Mouse (Mus musculus) lung, adult 2 months (tissue): ENCODE measurements around the gene Eif2d.

Experiments used
- CTCF ChIP-seq: fragments of 200-500 bp; IDR thresholded peaks from 2 replicates; pipeline ENCODE4 v1.5.1; 2011; ENCODE audit warnings: mild to moderate bottlenecking, low read length, control low read depth; ENCODE audit not compliant: insufficient read depth
- POLR2A ChIP-seq: fragments of 200-500 bp; IDR thresholded peaks from 2 replicates; pipeline ENCODE4 v1.6.1; 2011; ENCODE audit warnings: low read depth, mild to moderate bottlenecking, control low read depth, low read length, borderline replicate concordance; ENCODE audit errors: extremely low read depth

DNA sequence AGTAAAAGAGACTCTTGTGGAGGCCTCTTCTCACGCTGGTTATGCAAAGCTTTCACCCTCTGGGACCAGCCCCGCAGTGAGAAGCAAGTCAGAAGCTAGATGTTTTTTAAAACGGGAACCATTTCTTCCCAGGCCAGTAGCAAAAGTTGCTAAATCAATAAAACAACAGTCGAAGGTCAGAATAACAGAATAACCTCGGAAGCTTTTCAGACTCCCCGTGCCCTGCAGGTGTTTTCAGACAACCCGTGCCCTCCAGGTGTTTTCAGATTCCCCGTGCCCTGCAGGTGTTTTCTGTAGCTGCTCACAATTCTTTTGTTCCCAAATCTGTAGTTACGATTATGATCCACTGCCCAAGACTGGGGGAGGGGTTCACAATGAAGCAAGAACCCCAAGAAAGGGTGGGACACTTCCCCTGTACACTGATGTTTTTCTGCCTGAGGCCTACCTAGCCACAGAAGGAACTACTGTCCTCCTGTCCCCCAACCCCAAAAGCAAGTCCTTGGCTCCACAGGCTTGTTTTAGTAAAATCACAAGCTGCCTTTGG lies 45.5 kb downstream of the Eif2d start:
- TF ChIP-seq CTCF (no peak), POLR2A (no peak)
